ENCODE assay signal across 11 mouse cellular contexts in the genomic region with DNA sequence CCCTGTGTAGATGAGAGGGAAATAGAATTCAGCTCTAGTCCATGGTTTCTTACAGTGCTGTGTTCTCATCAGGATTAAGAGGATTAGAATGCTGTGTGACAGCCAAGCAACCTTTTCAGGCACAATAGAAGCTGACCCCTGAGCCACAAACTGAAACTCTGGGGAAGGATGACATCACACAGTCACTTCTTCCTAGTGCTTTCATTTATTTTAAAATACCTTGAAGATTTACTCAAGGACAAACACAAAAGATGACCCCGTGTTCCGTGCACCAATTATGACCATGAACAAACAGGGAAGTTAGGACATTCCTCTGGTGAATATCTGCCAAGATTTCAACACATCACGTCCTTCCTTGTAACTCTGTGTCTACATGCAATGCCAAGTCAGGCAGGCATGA.
DNase-seq lines count a peak whose midpoint lies in the region; ATAC-seq and TF ChIP-seq lines count a peak whose summit lies in the region.
"Had no signal": no experiment of that assay in that cellular context is flagged by ENCODE, and none has a peak within 500 bp of the region (broad histone marks: within the 10 kb centered on the region; RNA-seq: fewer than 3 reads in every experiment).

No protein-coding gene starts in this region.

- WGBS in kidney, embryonic 14.5 days, result 71% methylated on average over 3 of the region's 3 CpGs
- 29% methylated on average over 3 of the region's 3 CpGs for WGBS in midbrain, embryonic 11.5 days
- 13% methylated on average over 3 of the region's 3 CpGs for WGBS in midbrain, postnatal 0 days

- H3K27ac ChIP-seq in kidney, embryonic 14.5 days (ENCODE audit: low read depth, low read length), result no peak overlapping the region
- H3K27ac ChIP-seq in midbrain, embryonic 11.5 days (ENCODE audit: low read depth, low read length), result no peak overlapping the region
- no peak overlapping the region for H3K27ac ChIP-seq in midbrain, postnatal 0 days (ENCODE audit: low read depth, low read length)
- no peak overlapping the region for H3K27ac ChIP-seq in gastrocnemius, adult 2 months
- H3K27ac ChIP-seq: hindbrain, embryonic 14.5 days; stomach, embryonic 15.5 days had no signal

- no peak for ATAC-seq in kidney, embryonic 14.5 days (ENCODE audit: low FRiP score, low TSS enrichment)
- ATAC-seq in midbrain, embryonic 11.5 days (ENCODE audit: low FRiP score), result peak; percentile 81
- ATAC-seq in midbrain, postnatal 0 days (ENCODE audit: low FRiP score), result no peak

- no peaks in the 10 kb centered on the region for H3K27me3 ChIP-seq in kidney, embryonic 14.5 days (ENCODE audit: control insufficient read depth, insufficient read depth, low read length)
- H3K27me3 ChIP-seq in midbrain, embryonic 11.5 days (ENCODE audit: control insufficient read depth, insufficient read depth, low read length), result peaks cover 2% of the 10 kb centered on the region; the same call in 1 of the 2 replicates
- H3K27me3 ChIP-seq in midbrain, postnatal 0 days (ENCODE audit: insufficient read depth, low read length), result no peaks in the 10 kb centered on the region
- H3K27me3 ChIP-seq: stomach, embryonic 15.5 days had no signal

- H3K4me3 ChIP-seq in kidney, embryonic 14.5 days (ENCODE audit: low read length), result no peak overlapping the region
- H3K4me3 ChIP-seq in midbrain, embryonic 11.5 days (ENCODE audit: low read depth, low read length), result no peak overlapping the region
- no peak overlapping the region for H3K4me3 ChIP-seq in midbrain, postnatal 0 days (ENCODE audit: low read depth, low read length)
- no peak overlapping the region for H3K4me3 ChIP-seq in gastrocnemius, adult 2 months
- H3K4me3 ChIP-seq: stomach, embryonic 15.5 days had no signal

- no peaks in the 10 kb centered on the region for H3K36me3 ChIP-seq in kidney, embryonic 14.5 days (ENCODE audit: control insufficient read depth, insufficient read depth, low read length)
- H3K36me3 ChIP-seq in midbrain, embryonic 11.5 days (ENCODE audit: control insufficient read depth, insufficient read depth, low read length), result no peaks in the 10 kb centered on the region
- H3K36me3 ChIP-seq in midbrain, postnatal 0 days (ENCODE audit: insufficient read depth, low read length), result no peaks in the 10 kb centered on the region
- H3K36me3 ChIP-seq: stomach, embryonic 15.5 days had no signal

- H3K9ac ChIP-seq in kidney, embryonic 14.5 days (ENCODE audit: low read depth, low read length), result no peak overlapping the region
- no peak overlapping the region for H3K9ac ChIP-seq in midbrain, embryonic 11.5 days (ENCODE audit: low read length)
- no peak overlapping the region for H3K9ac ChIP-seq in midbrain, postnatal 0 days (replicated peaks; ENCODE audit: low read length, poor library complexity, severe bottlenecking)
- H3K9ac ChIP-seq: hindbrain, embryonic 14.5 days; stomach, embryonic 15.5 days had no signal

- no peaks in the 10 kb centered on the region for H3K4me1 ChIP-seq in kidney, embryonic 14.5 days (ENCODE audit: control insufficient read depth, insufficient read depth, low read length)
- H3K4me1 ChIP-seq in midbrain, embryonic 11.5 days (ENCODE audit: control insufficient read depth, insufficient read depth, low read length), result peaks cover 7% of the 10 kb centered on the region
- no peaks in the 10 kb centered on the region for H3K4me1 ChIP-seq in midbrain, postnatal 0 days (ENCODE audit: insufficient read depth, low read length)
- H3K4me1 ChIP-seq: stomach, embryonic 15.5 days had no signal

- no peak overlapping the region for H3K4me2 ChIP-seq in kidney, embryonic 14.5 days (replicated peaks; ENCODE audit: low read depth, low read length)
- no peak overlapping the region for H3K4me2 ChIP-seq in midbrain, embryonic 11.5 days
- H3K4me2 ChIP-seq in midbrain, postnatal 0 days (ENCODE audit: low read depth, low read length, poor library complexity, severe bottlenecking), result no peak overlapping the region
- H3K4me2 ChIP-seq: hindbrain, embryonic 14.5 days; stomach, embryonic 15.5 days had no signal

- intact Hi-C loops in left cerebral cortex, postnatal 36 days (cut with DNase I), result no loop called here
- intact Hi-C loops in gastrocnemius, adult 2 months (cut with DNase I), result no loop called here

- DNase-seq in kidney, adult 11 months, result peak; percentile 6
- DNase-seq in midbrain, embryonic 11.5 days (ENCODE audit: low spot score, missing footprints), result peak; percentile 92
- DNase-seq in midbrain, postnatal 0 days (ENCODE audit: low spot score), result no peak
- DNase-seq in lung, postnatal 10 days, result peak; percentile 13
- no peak for DNase-seq in left cerebral cortex, postnatal 36 days (ENCODE audit: low spot score in 2 of 2)
- no peak for DNase-seq in gastrocnemius, adult 2 months
- DNase-seq: cerebellum, postnatal 10 days; right cerebral cortex, postnatal 4 days had no signal

- H3K9me3 ChIP-seq in kidney, embryonic 14.5 days (ENCODE audit: control insufficient read depth, low read length), result no peaks in the 10 kb centered on the region
- no peaks in the 10 kb centered on the region for H3K9me3 ChIP-seq in midbrain, embryonic 11.5 days (ENCODE audit: control insufficient read depth, low read length)
- no peaks in the 10 kb centered on the region for H3K9me3 ChIP-seq in midbrain, postnatal 0 days (ENCODE audit: low read length)
- H3K9me3 ChIP-seq: stomach, embryonic 15.5 days had no signal

- no peak for TF ChIP-seq CTCF in midbrain, postnatal 0 days (IDR thresholded peaks at IDR 0.05)
- TF ChIP-seq CTCF in gastrocnemius, adult 2 months (IDR thresholded peaks at IDR 0.05), result no peak

Comparison
In these comparisons a context has a peak if more than half of its experiments do, and no peak if none do; other contexts are left out.
1. DNase-seq: peak in kidney, adult 11 months (single experiment), midbrain, embryonic 11.5 days (single experiment) and lung, postnatal 10 days (single experiment); none in midbrain, postnatal 0 days (single experiment), left cerebral cortex, postnatal 36 days (0 of 2) and gastrocnemius, adult 2 months (single experiment).